ENCODE assay signal across 16 mouse cellular contexts in genomic region chr11:93263979-93264378, GRCm38 (mm10).
"Had no signal": no experiment of that assay in that cellular context is flagged by ENCODE, and none has a peak within 500 bp of the region (broad histone marks: within the 10 kb centered on the region; RNA-seq: fewer than 3 reads in every experiment).

No protein-coding gene starts in this region.

- H3K4me2 ChIP-seq: neural tube, embryonic 12.5 days; neural tube, embryonic 13.5 days; neural tube, embryonic 15.5 days; stomach, embryonic 15.5 days had no signal

- H3K27ac ChIP-seq: neural tube, embryonic 12.5 days; neural tube, embryonic 13.5 days; neural tube, embryonic 15.5 days; stomach, embryonic 15.5 days had no signal

- H3K4me1 ChIP-seq: neural tube, embryonic 12.5 days; neural tube, embryonic 13.5 days; neural tube, embryonic 15.5 days; stomach, embryonic 15.5 days had no signal

- DNase-seq: retina, postnatal 1 day; right cerebral cortex, adult 18-20 months; right cerebral cortex, postnatal 14 days; right cerebral cortex, postnatal 25 days; right cerebral cortex, postnatal 4 days; spleen, adult 18-20 months; thymus, adult 18-20 months; thymus, adult 2 months; thymus, postnatal 14 days; thymus, postnatal 25 days; thymus, postnatal 36 days; thymus, postnatal 4 days had no signal

- H3K36me3 ChIP-seq: neural tube, embryonic 12.5 days; neural tube, embryonic 13.5 days; neural tube, embryonic 15.5 days; stomach, embryonic 15.5 days had no signal

- H3K9me3 ChIP-seq: neural tube, embryonic 12.5 days; neural tube, embryonic 13.5 days; neural tube, embryonic 15.5 days; stomach, embryonic 15.5 days had no signal

- H3K9ac ChIP-seq: neural tube, embryonic 12.5 days; neural tube, embryonic 13.5 days; neural tube, embryonic 15.5 days; stomach, embryonic 15.5 days had no signal

- H3K4me3 ChIP-seq: neural tube, embryonic 12.5 days; neural tube, embryonic 13.5 days; neural tube, embryonic 15.5 days; stomach, embryonic 15.5 days had no signal

- H3K27me3 ChIP-seq: neural tube, embryonic 12.5 days; neural tube, embryonic 13.5 days; neural tube, embryonic 15.5 days; stomach, embryonic 15.5 days had no signal
